35 mouse cellular contexts compared by ENCODE assay signal in the genomic region with DNA sequence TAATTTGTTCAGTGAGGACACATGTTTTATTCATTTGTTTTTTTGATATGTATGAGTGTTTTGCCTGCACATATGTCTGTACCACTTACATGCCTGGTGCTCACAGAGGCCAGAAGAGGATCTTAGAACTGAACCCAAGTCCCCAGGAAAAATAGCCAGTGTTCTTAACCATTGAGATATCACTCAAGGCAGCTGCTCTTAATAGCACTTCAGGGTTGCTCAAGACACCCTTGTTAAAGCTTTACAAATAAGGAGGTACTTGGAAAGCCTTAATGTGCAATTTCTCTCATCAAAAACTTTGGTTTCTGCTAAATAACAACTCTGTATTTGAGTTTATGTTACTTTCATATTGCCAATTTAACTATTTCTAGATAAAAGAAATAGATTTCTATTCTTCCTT.
"Had no signal": no experiment of that assay in that cellular context is flagged by ENCODE, and none has a peak within 500 bp of the region (broad histone marks: within the 10 kb centered on the region; RNA-seq: fewer than 3 reads in every experiment).

No protein-coding gene starts in this region.

- H3K27ac ChIP-seq: heart, adult 2 months; heart, embryonic 10.5 days; heart, embryonic 13.5 days; heart, embryonic 15.5 days; hindbrain, embryonic 10.5 days; hindbrain, embryonic 12.5 days; hindbrain, embryonic 13.5 days; hindbrain, embryonic 14.5 days; hindbrain, embryonic 15.5 days; hindbrain, postnatal 0 days; intestine, embryonic 15.5 days; kidney, embryonic 15.5 days; kidney, postnatal 0 days; layer of hippocampus, adult 2 months had no signal

- H3K9ac ChIP-seq: heart, embryonic 12.5 days; heart, embryonic 13.5 days; heart, embryonic 15.5 days; hindbrain, embryonic 12.5 days; hindbrain, embryonic 13.5 days; hindbrain, embryonic 14.5 days; hindbrain, embryonic 15.5 days; intestine, embryonic 15.5 days; kidney, embryonic 15.5 days had no signal

- H3K4me2 ChIP-seq: heart, embryonic 11.5 days; heart, embryonic 12.5 days; heart, embryonic 13.5 days; heart, embryonic 15.5 days; hindbrain, embryonic 12.5 days; hindbrain, embryonic 13.5 days; hindbrain, embryonic 14.5 days; hindbrain, embryonic 15.5 days; intestine, embryonic 15.5 days; kidney, embryonic 15.5 days had no signal

- ATAC-seq: hindbrain, embryonic 16.5 days; hindbrain, postnatal 0 days; inflammation-experienced regulatory T-cells, adult 6 months; intestine, embryonic 15.5 days; intestine, embryonic 16.5 days; intestine, postnatal 0 days had no signal

- H3K36me3 ChIP-seq: heart, embryonic 10.5 days; heart, embryonic 12.5 days; heart, embryonic 13.5 days; heart, embryonic 15.5 days; hindbrain, embryonic 10.5 days; hindbrain, embryonic 12.5 days; hindbrain, embryonic 13.5 days; hindbrain, embryonic 15.5 days; intestine, embryonic 15.5 days; kidney, embryonic 15.5 days had no signal

- H3K4me1 ChIP-seq: heart, embryonic 10.5 days; heart, embryonic 12.5 days; heart, embryonic 13.5 days; heart, embryonic 15.5 days; hindbrain, embryonic 10.5 days; hindbrain, embryonic 12.5 days; hindbrain, embryonic 13.5 days; hindbrain, embryonic 15.5 days; intestine, embryonic 15.5 days; kidney, embryonic 15.5 days had no signal

- DNase-seq: heart, adult 2 months; heart, postnatal 10 days; heart, postnatal 14 days; heart, postnatal 36 days; heart, postnatal 4 days; kidney, adult 11 months; kidney, adult 18-20 months; kidney, adult 2 months; kidney, adult 8-10 months; kidney, adult 9 months; kidney, postnatal 10 days; kidney, postnatal 14 days; kidney, postnatal 25 days; kidney, postnatal 36 days; kidney, postnatal 4 days; layer of hippocampus, adult 9-11 months had no signal

- H3K27me3 ChIP-seq: heart, embryonic 12.5 days; heart, embryonic 13.5 days; heart, embryonic 15.5 days; hindbrain, embryonic 12.5 days; hindbrain, embryonic 13.5 days; hindbrain, embryonic 15.5 days; intestine, embryonic 15.5 days; kidney, embryonic 15.5 days had no signal

- H3K9me3 ChIP-seq: heart, embryonic 10.5 days; heart, embryonic 12.5 days; heart, embryonic 13.5 days; heart, embryonic 15.5 days; hindbrain, embryonic 10.5 days; hindbrain, embryonic 12.5 days; hindbrain, embryonic 13.5 days; hindbrain, embryonic 15.5 days; intestine, embryonic 15.5 days; kidney, embryonic 15.5 days had no signal

- H3K4me3 ChIP-seq: heart, adult 2 months; heart, embryonic 10.5 days; heart, embryonic 12.5 days; heart, embryonic 13.5 days; heart, embryonic 15.5 days; hindbrain, embryonic 10.5 days; hindbrain, embryonic 12.5 days; hindbrain, embryonic 13.5 days; hindbrain, embryonic 15.5 days; intestine, embryonic 15.5 days; kidney, embryonic 15.5 days; layer of hippocampus, adult 2 months had no signal
